Mouse (Mus musculus) kidney, postnatal 36 days (tissue): ENCODE measurements around the gene Hsp90ab1.

Experiments used
- DNase-seq, 2 experiments: peaks; one replicate each; pipeline ENCODE4 v3.0.0; 2021 to 2022; ENCODE audit warnings: mixed read lengths in 2 of 2

Gene Hsp90ab1

DNA sequence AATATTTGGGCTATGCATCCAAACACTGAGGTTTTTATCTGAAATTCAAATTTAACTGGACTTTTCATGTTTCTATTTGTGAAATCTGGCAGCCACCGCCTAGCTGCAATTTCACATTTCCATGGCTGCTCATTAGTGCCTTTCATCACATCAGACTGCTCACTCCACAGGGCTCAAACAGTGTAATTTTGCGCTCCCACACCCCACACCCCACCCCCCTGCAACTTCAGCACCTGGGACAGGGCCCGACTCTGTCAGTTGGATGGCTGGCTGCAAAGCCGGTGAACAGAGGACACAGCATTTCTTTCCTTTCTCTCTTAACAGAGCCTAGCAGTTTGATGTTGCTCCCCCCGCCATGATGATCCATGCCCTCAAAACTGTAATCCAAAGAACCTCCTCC lies 36.8 kb downstream of the Hsp90ab1 start:
- DNase-seq: peak in 1 of 2 experiments; percentile 56

DNA sequence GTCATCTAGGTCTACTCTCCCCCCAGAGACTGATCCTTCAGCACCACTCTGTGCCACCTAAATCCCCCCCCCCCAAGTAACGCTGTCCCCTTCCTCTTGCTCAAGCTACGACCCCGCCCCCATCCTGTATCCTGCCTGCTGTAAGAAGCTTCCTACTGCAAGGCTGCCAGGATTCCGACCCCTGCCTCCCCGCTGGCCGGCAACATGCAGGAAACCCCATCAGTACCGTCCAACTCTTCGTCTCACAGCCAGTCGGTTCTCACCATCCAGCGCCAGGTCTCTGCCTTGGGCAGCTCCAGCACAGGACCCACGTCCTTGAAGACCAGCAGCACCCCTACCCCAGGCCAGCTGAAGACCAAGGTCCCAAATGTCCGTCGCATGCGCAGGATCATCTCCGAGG lies 40.2 kb downstream of the Hsp90ab1 start:
- DNase-seq: no peak

DNA sequence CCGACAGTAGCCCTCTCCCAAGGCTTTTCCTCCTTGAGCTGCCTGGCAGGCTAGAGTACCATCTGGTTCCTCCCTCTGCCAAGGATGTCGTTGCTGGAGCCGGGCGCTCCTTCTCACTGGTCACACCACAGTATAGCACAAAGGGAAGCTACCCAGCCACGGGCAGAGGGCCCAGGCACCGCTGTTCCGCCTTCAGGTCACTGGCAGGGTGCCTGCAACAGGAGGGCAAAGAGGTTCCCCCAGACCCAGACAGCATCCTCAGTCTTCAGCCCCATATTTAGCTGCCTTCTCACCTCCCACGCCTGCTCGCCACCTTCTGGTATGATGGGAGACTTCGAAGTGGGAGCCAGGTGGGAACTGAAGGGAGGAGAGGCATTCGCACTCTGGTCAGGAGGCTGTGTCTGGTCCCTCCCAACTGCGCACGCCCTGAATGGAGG lies 42.7 kb downstream of the Hsp90ab1 start:
- no peak for DNase-seq

DNA sequence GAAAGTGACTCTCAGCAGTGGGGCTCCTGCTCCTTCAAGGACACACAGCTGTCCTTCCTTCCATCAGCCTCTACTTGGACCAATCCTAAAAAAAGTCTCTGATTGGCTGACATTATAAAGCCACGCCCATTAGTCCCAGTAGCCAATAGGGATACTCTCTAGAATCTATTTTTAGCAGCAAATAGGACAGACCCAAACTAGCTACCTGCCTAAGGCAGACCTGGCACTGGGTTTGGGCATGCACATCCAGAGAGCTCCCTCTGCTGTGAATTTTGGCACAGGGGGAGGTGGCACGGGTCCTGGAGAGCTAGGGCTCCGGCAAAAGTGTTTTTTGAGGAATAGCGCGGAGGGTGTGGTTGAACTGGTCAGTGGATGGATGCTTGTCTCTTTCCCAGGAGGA lies 46.5 kb downstream of the Hsp90ab1 start:
- peak; percentile 54 to 58 for DNase-seq

DNA sequence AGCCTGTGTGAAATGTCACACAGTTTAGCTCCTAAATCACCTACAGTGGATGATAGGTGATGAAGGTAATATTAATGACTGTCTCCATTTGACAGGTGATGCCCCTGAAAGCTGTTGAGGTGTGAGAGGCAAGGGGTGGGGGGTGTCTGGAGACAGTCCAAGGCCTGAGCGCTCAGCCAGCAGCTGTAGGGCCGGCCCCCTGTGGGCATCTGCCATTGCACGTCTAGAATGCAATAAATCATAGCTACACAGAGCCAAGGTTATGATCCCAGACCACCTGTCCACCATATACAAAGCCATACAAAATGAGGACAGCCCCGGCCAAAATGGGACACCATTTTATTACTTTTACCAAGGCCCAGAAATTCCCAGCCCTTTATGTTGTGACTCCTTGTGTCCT lies 48.1 kb downstream of the Hsp90ab1 start:
- DNase-seq: no peak

DNA sequence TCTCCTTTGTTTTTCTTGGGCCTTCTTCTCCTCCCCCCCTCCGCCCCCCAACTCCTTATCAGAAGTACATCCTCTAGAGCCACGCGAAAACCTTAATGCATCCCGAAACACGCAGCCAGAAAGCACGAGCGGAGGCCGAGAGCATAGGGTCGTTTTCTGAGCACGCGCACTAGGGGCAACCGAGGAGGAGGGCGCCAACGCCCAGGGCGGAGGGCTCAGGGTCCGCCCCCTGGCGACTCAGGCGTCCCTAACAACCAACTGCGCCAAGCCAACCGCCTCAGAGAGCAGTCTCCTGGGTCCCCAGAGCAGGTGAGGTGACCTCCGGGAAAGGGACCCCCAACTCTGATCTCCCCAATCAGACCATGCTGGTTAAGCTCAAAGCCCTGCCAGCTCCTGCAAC lies 49.8 kb downstream of the Hsp90ab1 start, which contains the start of gene Tcte1:
Gene Tcte1 (plus strand): TSS at position 172 of the 400 bp plus-strand sequence.
- no peak for DNase-seq

DNA sequence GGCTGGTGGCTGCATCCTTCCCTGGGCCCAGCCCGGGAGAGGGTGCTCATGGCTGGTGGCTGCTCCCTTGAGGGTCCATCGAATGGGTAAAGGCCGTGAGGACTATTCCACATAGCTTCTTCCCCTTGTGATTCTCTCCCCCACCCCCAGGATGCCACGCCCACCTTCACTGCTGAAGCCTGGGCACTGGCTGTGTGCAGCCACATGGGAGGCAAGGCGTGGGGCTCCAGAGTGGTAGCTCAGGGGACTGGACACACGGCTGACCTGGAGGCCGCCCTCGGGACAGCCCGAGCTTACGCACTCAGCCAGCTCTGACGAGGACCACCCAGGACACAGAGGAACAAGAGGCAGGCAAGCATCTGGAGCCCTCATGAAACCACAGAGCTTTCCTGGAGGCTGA lies 52.9 kb downstream of the Hsp90ab1 start:
- DNase-seq: no peak

DNA sequence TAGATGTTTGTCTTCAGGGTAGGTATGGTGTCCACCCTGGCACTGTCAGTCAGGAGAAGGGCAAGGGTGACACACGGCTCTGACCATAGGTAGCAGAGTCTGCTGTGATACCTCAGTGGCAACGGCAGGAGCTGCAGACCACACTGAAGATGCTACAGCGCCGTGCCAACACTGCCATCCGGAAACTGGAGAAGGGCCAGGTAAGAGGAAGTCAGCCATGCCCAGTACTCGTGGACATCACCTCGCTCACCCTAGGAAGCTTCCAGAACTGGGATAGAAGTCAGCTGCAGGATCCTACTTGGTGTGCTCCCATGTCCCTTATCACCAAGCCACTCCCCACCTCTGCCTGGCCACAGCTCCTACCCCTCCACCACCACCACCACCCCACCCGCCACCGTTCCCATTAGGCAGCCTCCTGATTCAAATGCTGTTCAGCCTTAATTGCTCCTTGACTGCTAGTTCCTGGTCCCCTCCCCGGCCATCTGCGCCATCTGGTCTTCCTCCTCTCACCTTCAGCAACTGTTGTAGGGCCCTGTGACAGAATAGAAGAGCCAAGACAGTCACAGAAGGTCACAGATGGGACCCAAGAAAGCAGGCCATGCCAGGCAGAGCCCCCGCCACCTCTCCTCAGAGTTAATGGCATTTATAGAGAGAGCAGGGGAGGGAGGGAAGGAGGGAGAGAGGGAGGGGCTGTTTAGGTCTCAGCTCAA lies 54.1 kb downstream of the Hsp90ab1 start:
- no peak for DNase-seq
